Mouse (Mus musculus): Measurements from ENCODE around the gene Rgcc. TPM values are rescaled to one million over a fixed set of nuclear protein-coding genes. Genes with fewer than 3 reads are reported as not detected.
A peak's percentile ranks its signal among the peaks of the same experiment; 100 is the strongest.

The Rgcc gene
- polyA plus RNA-seq, 1 experiment from 2014 or later = 50.1 TPM

DNA sequence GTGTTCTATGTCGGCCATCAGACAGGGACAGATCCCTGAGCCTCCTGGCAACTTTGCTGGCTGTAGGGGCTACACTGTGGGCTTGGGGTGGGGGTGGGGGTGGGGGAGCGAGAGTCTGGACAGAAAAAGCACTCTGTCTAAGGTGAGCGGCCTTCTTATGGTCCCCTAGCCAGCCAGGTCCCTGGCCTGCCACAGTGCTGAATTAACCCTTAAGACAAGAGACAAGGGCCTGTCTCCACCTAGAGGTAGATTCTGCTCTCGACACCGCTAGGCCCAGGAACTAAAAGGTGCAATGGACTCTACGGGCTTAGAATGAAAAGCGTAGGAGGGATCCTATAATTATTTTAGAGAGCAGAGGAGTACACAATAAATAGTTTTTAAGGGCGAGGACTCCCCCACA, 19.7 kb upstream of the Rgcc start:
- Histone ChIP-seq H3K9ac (ENCODE audit: low read length) (no peak overlapping the region), H3K36me3 (ENCODE audit: control insufficient read depth, insufficient read depth, low read length) (no peaks in the 10 kb centered on the region), H3K27me3 (replicated peaks; ENCODE audit: control insufficient read depth, insufficient read depth, low read length) (no peaks in the 10 kb centered on the region), H3K4me2 (ENCODE audit: low read length) (no peak overlapping the region), H3K4me1 (replicated peaks; ENCODE audit: control insufficient read depth, insufficient read depth, low read length) (no peaks in the 10 kb centered on the region), H3K9me3 (ENCODE audit: control insufficient read depth, low read length) (no peaks in the 10 kb centered on the region), H3K27ac (ENCODE audit: low read depth) (no peak overlapping the region), H3K4me3 (ENCODE audit: low read depth, low read length) (no peak overlapping the region)
- DNase-seq (ENCODE audit: low spot score) = no peak
- 26% methylated on average over 8 of the region's 8 CpGs for WGBS
- ATAC-seq (replicated peaks; ENCODE audit: low FRiP score, low TSS enrichment, low read depth) = peak; percentile 70

GRCm38 (mm10) chr14:79317602-79318001, 16.2 kb upstream of the Rgcc start:
- WGBS = 84% methylated on average over 2 of the region's 2 CpGs
- Histone ChIP-seq H3K9ac (ENCODE audit: low read length) (no peak overlapping the region), H3K4me2 (ENCODE audit: low read length) (no peak overlapping the region), H3K9me3 (ENCODE audit: control insufficient read depth, low read length) (no peaks in the 10 kb centered on the region), H3K27ac (ENCODE audit: low read depth) (no peak overlapping the region), H3K4me3 (ENCODE audit: low read depth, low read length) (no peak overlapping the region), H3K27me3 (replicated peaks; ENCODE audit: control insufficient read depth, insufficient read depth, low read length) (no peaks in the 10 kb centered on the region), H3K36me3 (ENCODE audit: control insufficient read depth, insufficient read depth, low read length) (no peaks in the 10 kb centered on the region), H3K4me1 (replicated peaks; ENCODE audit: control insufficient read depth, insufficient read depth, low read length) (no peaks in the 10 kb centered on the region)
- ATAC-seq (replicated peaks; ENCODE audit: low FRiP score, low TSS enrichment, low read depth) (no peak), DNase-seq (ENCODE audit: low spot score) (no peak)

- H3K27me3 ChIP-seq (replicated peaks; ENCODE audit: control insufficient read depth, insufficient read depth, low read length) = no peaks in the 10 kb centered on the region
- no peak overlapping the region for H3K4me3 ChIP-seq (ENCODE audit: low read depth, low read length)
- H3K9me3 ChIP-seq (ENCODE audit: control insufficient read depth, low read length) = no peaks in the 10 kb centered on the region
- H3K4me2 ChIP-seq (ENCODE audit: low read length) = no peak overlapping the region
- ATAC-seq (replicated peaks; ENCODE audit: low FRiP score, low TSS enrichment, low read depth) = no peak
- no peak overlapping the region for H3K27ac ChIP-seq (ENCODE audit: low read depth)
- H3K4me1 ChIP-seq (replicated peaks; ENCODE audit: control insufficient read depth, insufficient read depth, low read length) = no peaks in the 10 kb centered on the region
- H3K36me3 ChIP-seq (ENCODE audit: control insufficient read depth, insufficient read depth, low read length) = no peaks in the 10 kb centered on the region
- no peak overlapping the region for H3K9ac ChIP-seq (ENCODE audit: low read length)
- 44% methylated on average over 7 of the region's 7 CpGs for WGBS
- DNase-seq (ENCODE audit: low spot score) = no peak
Measured at GRCm38 (mm10) chr14:79315877-79316276, 14.4 kb upstream of the Rgcc start.

- WGBS = 84% methylated on average over 12 of the region's 12 CpGs
- ATAC-seq (replicated peaks; ENCODE audit: low FRiP score, low TSS enrichment, low read depth) = no peak
- H3K4me3 ChIP-seq (ENCODE audit: low read depth, low read length) = no peak overlapping the region
Measured at GRCm38 (mm10) chr14:79314245-79315010, 13.0 kb upstream of the Rgcc start.

DNA sequence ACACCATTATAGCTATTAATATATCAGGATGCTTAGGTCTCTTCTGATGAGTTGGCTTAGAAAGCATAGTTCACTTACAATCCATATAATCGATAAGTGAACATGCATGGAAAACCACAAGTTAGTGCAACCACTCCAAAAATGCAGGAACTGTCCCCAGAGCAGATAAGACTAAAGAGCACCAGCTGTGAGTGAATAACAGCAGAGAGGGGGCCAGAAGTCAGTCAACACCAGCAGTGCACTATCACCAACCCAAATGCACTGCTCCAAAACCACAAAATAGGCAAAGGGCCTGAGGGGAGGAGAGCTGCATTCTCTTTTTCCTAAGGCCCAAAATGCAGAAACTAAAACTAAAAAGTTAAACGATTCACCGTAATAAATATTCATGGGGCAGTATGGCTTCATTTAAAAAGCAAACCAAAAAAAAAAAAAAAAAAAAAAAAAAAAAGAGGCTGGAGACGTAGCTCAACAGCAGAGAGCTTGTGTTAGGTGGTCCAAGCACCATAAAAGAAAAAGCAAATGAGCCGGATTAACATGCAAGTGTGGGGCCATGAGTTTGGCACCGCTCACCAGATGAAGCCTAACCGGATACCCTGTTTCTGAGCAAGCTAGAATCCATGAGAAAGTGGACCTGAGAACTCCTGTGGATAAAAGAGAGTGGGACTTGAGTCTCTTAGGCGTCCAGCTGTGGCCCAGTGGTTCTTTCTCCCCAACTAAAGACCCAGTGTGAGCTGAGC, 12.2 kb upstream of the Rgcc start:
- Histone ChIP-seq H3K36me3 (ENCODE audit: control insufficient read depth, insufficient read depth, low read length) (no peaks in the 10 kb centered on the region), H3K4me3 (ENCODE audit: low read depth, low read length) (no peak overlapping the region), H3K27me3 (replicated peaks; ENCODE audit: control insufficient read depth, insufficient read depth, low read length) (no peaks in the 10 kb centered on the region), H3K27ac (ENCODE audit: low read depth) (no peak overlapping the region), H3K9me3 (ENCODE audit: control insufficient read depth, low read length) (no peaks in the 10 kb centered on the region), H3K9ac (ENCODE audit: low read length) (no peak overlapping the region), H3K4me2 (ENCODE audit: low read length) (no peak overlapping the region), H3K4me1 (replicated peaks; ENCODE audit: control insufficient read depth, insufficient read depth, low read length) (no peaks in the 10 kb centered on the region)
- ATAC-seq (replicated peaks; ENCODE audit: low FRiP score, low TSS enrichment, low read depth) (no peak), DNase-seq (ENCODE audit: low spot score) (no peak)
- 82% methylated on average over 8 of the region's 8 CpGs for WGBS

More at GRCm38 (mm10) chr14:79314245-79315010, 13.0 kb upstream of the Rgcc start:
- H3K36me3 ChIP-seq (ENCODE audit: control insufficient read depth, insufficient read depth, low read length) = no peaks in the 10 kb centered on the region
- H3K9me3 ChIP-seq (ENCODE audit: control insufficient read depth, low read length) = no peaks in the 10 kb centered on the region
- H3K27ac ChIP-seq (ENCODE audit: low read depth) = no peak overlapping the region
- no peaks in the 10 kb centered on the region for H3K4me1 ChIP-seq (replicated peaks; ENCODE audit: control insufficient read depth, insufficient read depth, low read length)
- no peak for DNase-seq (ENCODE audit: low spot score)
- H3K4me2 ChIP-seq (ENCODE audit: low read length) = no peak overlapping the region
- no peak overlapping the region for H3K9ac ChIP-seq (ENCODE audit: low read length)
- no peaks in the 10 kb centered on the region for H3K27me3 ChIP-seq (replicated peaks; ENCODE audit: control insufficient read depth, insufficient read depth, low read length)

DNA sequence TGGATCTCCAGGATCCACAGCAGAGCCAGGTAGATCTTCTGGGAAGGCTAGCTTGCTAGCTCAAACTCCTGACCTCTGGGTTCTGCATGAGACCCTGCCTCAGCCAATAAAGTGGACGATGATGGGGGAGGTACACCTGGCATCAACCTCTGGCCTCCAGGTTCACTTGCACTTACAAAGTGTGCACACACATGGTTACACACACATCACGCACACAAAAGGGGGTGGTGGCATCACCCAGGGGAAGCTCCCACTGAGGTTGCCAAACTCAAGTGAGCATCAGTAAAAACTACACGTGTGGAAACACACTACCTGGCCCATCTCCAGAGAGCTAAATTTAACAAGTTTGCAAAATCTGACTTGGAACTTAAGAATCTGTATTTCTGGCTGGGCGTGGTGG, 11.3 kb upstream of the Rgcc start:
- Histone ChIP-seq H3K27me3 (replicated peaks; ENCODE audit: control insufficient read depth, insufficient read depth, low read length) (no peaks in the 10 kb centered on the region), H3K4me3 (ENCODE audit: low read depth, low read length) (no peak overlapping the region), H3K9ac (ENCODE audit: low read length) (no peak overlapping the region), H3K4me2 (ENCODE audit: low read length) (no peak overlapping the region), H3K9me3 (ENCODE audit: control insufficient read depth, low read length) (no peaks in the 10 kb centered on the region), H3K36me3 (ENCODE audit: control insufficient read depth, insufficient read depth, low read length) (no peaks in the 10 kb centered on the region), H3K27ac (ENCODE audit: low read depth) (no peak overlapping the region), H3K4me1 (replicated peaks; ENCODE audit: control insufficient read depth, insufficient read depth, low read length) (no peaks in the 10 kb centered on the region)
- 89% methylated on average over 4 of the region's 4 CpGs for WGBS
- no peak for DNase-seq (ENCODE audit: low spot score)
- ATAC-seq (replicated peaks; ENCODE audit: low FRiP score, low TSS enrichment, low read depth) = no peak

GRCm38 (mm10) chr14:79311918-79312454, 10.5 kb upstream of the Rgcc start:
- no peak overlapping the region for H3K4me3 ChIP-seq (ENCODE audit: low read depth, low read length)
- no peaks in the 10 kb centered on the region for H3K9me3 ChIP-seq (ENCODE audit: control insufficient read depth, low read length)
- 36% methylated on average over 4 of the region's 4 CpGs for WGBS
- DNase-seq (ENCODE audit: low spot score) (no peak), ATAC-seq (replicated peaks; ENCODE audit: low FRiP score, low TSS enrichment, low read depth) (no peak)
- H3K4me2 ChIP-seq (ENCODE audit: low read length) = no peak overlapping the region
- no peaks in the 10 kb centered on the region for H3K36me3 ChIP-seq (ENCODE audit: control insufficient read depth, insufficient read depth, low read length)
- no peaks in the 10 kb centered on the region for H3K4me1 ChIP-seq (replicated peaks; ENCODE audit: control insufficient read depth, insufficient read depth, low read length)
- no peak overlapping the region for H3K9ac ChIP-seq (ENCODE audit: low read length)
- no peaks in the 10 kb centered on the region for H3K27me3 ChIP-seq (replicated peaks; ENCODE audit: control insufficient read depth, insufficient read depth, low read length)
- H3K27ac ChIP-seq (ENCODE audit: low read depth) = no peak overlapping the region

DNA sequence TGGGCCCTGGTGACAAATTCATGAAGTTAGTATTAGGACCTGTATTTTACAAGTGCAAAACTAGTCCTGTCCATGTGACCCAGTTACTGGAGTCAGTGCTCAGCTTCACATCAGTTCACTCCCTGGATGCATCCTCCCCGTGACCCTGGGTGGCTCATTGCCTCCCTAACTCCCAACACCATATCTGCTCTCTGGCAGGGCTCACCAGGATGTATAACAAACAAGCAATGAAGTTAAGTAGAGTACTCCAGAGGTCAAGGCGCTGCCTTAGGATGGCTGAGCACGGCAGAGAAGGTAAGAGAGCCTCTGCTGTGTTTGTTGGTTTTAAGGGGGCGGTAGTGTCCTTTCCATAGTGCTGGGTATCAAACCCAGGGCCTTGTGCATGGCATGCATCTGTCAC, 7.7 kb upstream of the Rgcc start:
- H3K36me3 ChIP-seq (ENCODE audit: control insufficient read depth, insufficient read depth, low read length) = no peaks in the 10 kb centered on the region
- H3K27me3 ChIP-seq (replicated peaks; ENCODE audit: control insufficient read depth, insufficient read depth, low read length) = no peaks in the 10 kb centered on the region
- no peak overlapping the region for H3K27ac ChIP-seq (ENCODE audit: low read depth)
- no peaks in the 10 kb centered on the region for H3K4me1 ChIP-seq (replicated peaks; ENCODE audit: control insufficient read depth, insufficient read depth, low read length)
- no peak overlapping the region for H3K4me2 ChIP-seq (ENCODE audit: low read length)
- H3K9me3 ChIP-seq (ENCODE audit: control insufficient read depth, low read length) = no peaks in the 10 kb centered on the region
- no peak for DNase-seq (ENCODE audit: low spot score)
- ATAC-seq (replicated peaks; ENCODE audit: low FRiP score, low TSS enrichment, low read depth) = no peak
- H3K4me3 ChIP-seq (ENCODE audit: low read depth, low read length) = no peak overlapping the region
- 41% methylated on average over 4 of the region's 4 CpGs for WGBS
- no peak overlapping the region for H3K9ac ChIP-seq (ENCODE audit: low read length)

All from intestine, embryonic 14.5 days (tissue).